13 mouse cellular contexts compared by ENCODE assay signal in genomic region chr2:72045659-72046058, GRCm38 (mm10).
"Had no signal": no experiment of that assay in that cellular context is flagged by ENCODE, and none has a peak within 500 bp of the region (broad histone marks: within the 10 kb centered on the region; RNA-seq: fewer than 3 reads in every experiment).

No protein-coding gene starts in this region.

- H3K36me3 ChIP-seq: liver, embryonic 13.5 days had no signal

- H3K27ac ChIP-seq: layer of hippocampus, adult 2 months; liver, embryonic 13.5 days had no signal

- H3K9me3 ChIP-seq: liver, embryonic 13.5 days had no signal

- H3K4me1 ChIP-seq: liver, embryonic 13.5 days had no signal

- DNase-seq: kidney, adult 18-20 months; kidney, postnatal 10 days; kidney, postnatal 4 days; liver; liver, embryonic 13.5 days; lung, adult 18-20 months; midbrain, embryonic 14.5 days; retina, postnatal 1 day; right cerebral cortex, postnatal 4 days; spleen, adult 18-20 months; thymus, adult 2 months; thymus, postnatal 25 days had no signal

- H3K4me3 ChIP-seq: layer of hippocampus, adult 2 months; liver, embryonic 13.5 days had no signal

- H3K9ac ChIP-seq: liver, embryonic 13.5 days had no signal

- H3K4me2 ChIP-seq: liver, embryonic 13.5 days had no signal

- H3K27me3 ChIP-seq: liver, embryonic 13.5 days had no signal
